Mouse (Mus musculus): ENCODE results near the gene Hist2h3c2. TPM values are rescaled to one million over a fixed set of nuclear protein-coding genes. Genes with fewer than 3 reads are reported as not detected.
A peak's percentile ranks its signal among the peaks of the same experiment; 100 is the strongest.

Gene Hist2h3c2
- polyA plus RNA-seq, 1 experiment, result 5.1 TPM

GRCm38 (mm10) chr3:96261623-96262022 lies 22.7 kb upstream of the Hist2h3c2 start:
- no peaks in the 10 kb centered on the region for H3K79me3 ChIP-seq (ENCODE audit: low read depth)
- H3K27me3 ChIP-seq (ENCODE audit: control insufficient read depth, insufficient read depth, insufficient read length), result no peaks in the 10 kb centered on the region
- H3ac ChIP-seq (ENCODE audit: control insufficient read depth, insufficient read length, low read depth), result peak overlapping the region; percentile 69
- H3K36me3 ChIP-seq (ENCODE audit: control insufficient read depth, insufficient read depth), result no peaks in the 10 kb centered on the region
- peak overlapping the region; percentile 8 for H3K4me3 ChIP-seq (ENCODE audit: insufficient read depth, poor library complexity, severe bottlenecking)
- TF ChIP-seq USF1 (IDR thresholded peaks at IDR 0.05; ENCODE audit: low read depth), result no peak
- TF ChIP-seq CTCF (IDR thresholded peaks at IDR 0.05; ENCODE audit: control insufficient read depth, insufficient read depth, insufficient read length), result no peak
- no peak for TF ChIP-seq CEBPB (IDR thresholded peaks at IDR 0.05; ENCODE audit: low read depth)
- no peak for TF ChIP-seq MYOD1 (IDR thresholded peaks at IDR 0.05; ENCODE audit: control insufficient read depth, insufficient read length, low read depth)
- no peak for TF ChIP-seq FOSL1 (IDR thresholded peaks at IDR 0.05; ENCODE audit: insufficient read depth, low read length, poor library complexity, severe bottlenecking)
- TF ChIP-seq MYOG (IDR thresholded peaks at IDR 0.05; ENCODE audit: control insufficient read depth, extremely low read depth, insufficient read length), result no peak
- TF ChIP-seq MAX (IDR thresholded peaks at IDR 0.05), result no peak
- H3K79me2 ChIP-seq (ENCODE audit: control insufficient read depth, insufficient read depth), result no peaks in the 10 kb centered on the region

- Histone ChIP-seq H3ac (ENCODE audit: control insufficient read depth, insufficient read length, low read depth) (no peak overlapping the region), H3K4me3 (ENCODE audit: insufficient read depth, poor library complexity, severe bottlenecking) (no peak overlapping the region), H3K79me3 (ENCODE audit: low read depth) (no peaks in the 10 kb centered on the region), H3K79me2 (ENCODE audit: control insufficient read depth, insufficient read depth) (no peaks in the 10 kb centered on the region), H3K36me3 (ENCODE audit: control insufficient read depth, insufficient read depth) (no peaks in the 10 kb centered on the region), H3K27me3 (ENCODE audit: control insufficient read depth, insufficient read depth, insufficient read length) (no peaks in the 10 kb centered on the region)
- TF ChIP-seq CTCF (IDR thresholded peaks at IDR 0.05; ENCODE audit: control insufficient read depth, insufficient read depth, insufficient read length) (no peak), USF1 (IDR thresholded peaks at IDR 0.05; ENCODE audit: low read depth) (no peak), MYOD1 (IDR thresholded peaks at IDR 0.05; ENCODE audit: control insufficient read depth, insufficient read length, low read depth) (no peak)
Measured at GRCm38 (mm10) chr3:96260220-96260619, 21.3 kb upstream of the Hist2h3c2 start.

DNA sequence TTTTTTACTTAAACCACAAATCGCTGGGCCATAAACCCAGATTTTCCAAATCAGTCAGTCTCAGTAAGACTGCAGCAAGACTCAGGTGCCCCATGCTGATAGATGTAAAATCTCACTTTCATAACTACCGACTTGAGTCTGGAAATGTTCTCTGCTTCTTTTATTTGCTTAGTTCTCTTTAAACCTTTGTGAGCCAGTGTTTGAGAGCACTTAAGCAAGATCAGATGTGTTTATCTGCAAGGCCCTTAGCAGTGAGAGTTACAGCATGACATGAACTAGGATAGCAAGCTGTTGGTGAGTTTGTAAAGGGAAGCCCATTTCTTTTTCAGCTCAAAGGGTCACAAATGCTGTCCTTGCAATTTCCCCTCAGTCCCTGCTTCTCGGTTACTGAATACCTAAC lies 18.3 kb upstream of the Hist2h3c2 start:
- no peaks in the 10 kb centered on the region for H3K36me3 ChIP-seq (ENCODE audit: control insufficient read depth, insufficient read depth)
- no peak for TF ChIP-seq USF1 (IDR thresholded peaks at IDR 0.05; ENCODE audit: low read depth)
- TF ChIP-seq MAX (IDR thresholded peaks at IDR 0.05), result no peak
- no peak for TF ChIP-seq CEBPB (IDR thresholded peaks at IDR 0.05; ENCODE audit: low read depth)
- TF ChIP-seq FOSL1 (IDR thresholded peaks at IDR 0.05; ENCODE audit: insufficient read depth, low read length, poor library complexity, severe bottlenecking), result no peak
- TF ChIP-seq MYOG (IDR thresholded peaks at IDR 0.05; ENCODE audit: control insufficient read depth, extremely low read depth, insufficient read length), result no peak
- no peak for TF ChIP-seq MYOD1 (IDR thresholded peaks at IDR 0.05; ENCODE audit: control insufficient read depth, insufficient read length, low read depth)
- no peak for TF ChIP-seq CTCF (IDR thresholded peaks at IDR 0.05; ENCODE audit: control insufficient read depth, insufficient read depth, insufficient read length)
- H3K79me3 ChIP-seq (ENCODE audit: low read depth), result no peaks in the 10 kb centered on the region
- no peak overlapping the region for H3ac ChIP-seq (ENCODE audit: control insufficient read depth, insufficient read length, low read depth)
- no peaks in the 10 kb centered on the region for H3K79me2 ChIP-seq (ENCODE audit: control insufficient read depth, insufficient read depth)
- H3K4me3 ChIP-seq (ENCODE audit: insufficient read depth, poor library complexity, severe bottlenecking), result no peak overlapping the region
- H3K27me3 ChIP-seq (ENCODE audit: control insufficient read depth, insufficient read depth, insufficient read length), result no peaks in the 10 kb centered on the region

GRCm38 (mm10) chr3:96255926-96256593 lies 17.1 kb upstream of the Hist2h3c2 start:
- TF ChIP-seq MYOG (IDR thresholded peaks at IDR 0.05; ENCODE audit: control insufficient read depth, extremely low read depth, insufficient read length) (no peak), USF1 (IDR thresholded peaks at IDR 0.05; ENCODE audit: low read depth) (no peak)
- H3K36me3 ChIP-seq (ENCODE audit: control insufficient read depth, insufficient read depth), result no peaks in the 10 kb centered on the region
- no peaks in the 10 kb centered on the region for H3K79me2 ChIP-seq (ENCODE audit: control insufficient read depth, insufficient read depth)
- H3ac ChIP-seq (ENCODE audit: control insufficient read depth, insufficient read length, low read depth), result no peak overlapping the region
- H3K27me3 ChIP-seq (ENCODE audit: control insufficient read depth, insufficient read depth, insufficient read length), result no peaks in the 10 kb centered on the region
- no peaks in the 10 kb centered on the region for H3K79me3 ChIP-seq (ENCODE audit: low read depth)
- no peak overlapping the region for H3K4me3 ChIP-seq (ENCODE audit: insufficient read depth, poor library complexity, severe bottlenecking)

- Histone ChIP-seq H3K36me3 (ENCODE audit: control insufficient read depth, insufficient read depth) (no peaks in the 10 kb centered on the region), H3K27me3 (ENCODE audit: control insufficient read depth, insufficient read depth, insufficient read length) (no peaks in the 10 kb centered on the region), H3K79me2 (ENCODE audit: control insufficient read depth, insufficient read depth) (no peaks in the 10 kb centered on the region), H3K4me3 (ENCODE audit: insufficient read depth, poor library complexity, severe bottlenecking) (no peak overlapping the region), H3K79me3 (ENCODE audit: low read depth) (no peaks in the 10 kb centered on the region), H3ac (ENCODE audit: control insufficient read depth, insufficient read length, low read depth) (no peak overlapping the region)
- no peak for TF ChIP-seq CEBPB (IDR thresholded peaks at IDR 0.05; ENCODE audit: low read depth)
- no peak for TF ChIP-seq MYOD1 (IDR thresholded peaks at IDR 0.05; ENCODE audit: control insufficient read depth, insufficient read length, low read depth)
- TF ChIP-seq CTCF (IDR thresholded peaks at IDR 0.05; ENCODE audit: control insufficient read depth, insufficient read depth, insufficient read length), result no peak
- no peak for TF ChIP-seq USF1 (IDR thresholded peaks at IDR 0.05; ENCODE audit: low read depth)
- no peak for TF ChIP-seq FOSL1 (IDR thresholded peaks at IDR 0.05; ENCODE audit: insufficient read depth, low read length, poor library complexity, severe bottlenecking)
- TF ChIP-seq MAX (IDR thresholded peaks at IDR 0.05), result no peak
- TF ChIP-seq MYOG (IDR thresholded peaks at IDR 0.05; ENCODE audit: control insufficient read depth, extremely low read depth, insufficient read length), result no peak
Measured at GRCm38 (mm10) chr3:96254683-96255355, 15.9 kb upstream of the Hist2h3c2 start.

GRCm38 (mm10) chr3:96251787-96252186 lies 12.9 kb upstream of the Hist2h3c2 start:
- Histone ChIP-seq H3K36me3 (ENCODE audit: control insufficient read depth, insufficient read depth) (no peaks in the 10 kb centered on the region), H3K27me3 (ENCODE audit: control insufficient read depth, insufficient read depth, insufficient read length) (no peaks in the 10 kb centered on the region), H3ac (ENCODE audit: control insufficient read depth, insufficient read length, low read depth) (no peak overlapping the region), H3K79me3 (ENCODE audit: low read depth) (peaks cover 2% of the 10 kb centered on the region), H3K4me3 (ENCODE audit: insufficient read depth, poor library complexity, severe bottlenecking) (no peak overlapping the region), H3K79me2 (ENCODE audit: control insufficient read depth, insufficient read depth) (no peaks in the 10 kb centered on the region)
- TF ChIP-seq CEBPB (IDR thresholded peaks at IDR 0.05; ENCODE audit: low read depth) (no peak), MAX (IDR thresholded peaks at IDR 0.05) (no peak), CTCF (IDR thresholded peaks at IDR 0.05; ENCODE audit: control insufficient read depth, insufficient read depth, insufficient read length) (no peak), MYOG (IDR thresholded peaks at IDR 0.05; ENCODE audit: control insufficient read depth, extremely low read depth, insufficient read length) (no peak), USF1 (IDR thresholded peaks at IDR 0.05; ENCODE audit: low read depth) (no peak), FOSL1 (IDR thresholded peaks at IDR 0.05; ENCODE audit: insufficient read depth, low read length, poor library complexity, severe bottlenecking) (no peak), MYOD1 (IDR thresholded peaks at IDR 0.05; ENCODE audit: control insufficient read depth, insufficient read length, low read depth) (no peak)
